Mouse (Mus musculus) lung, adult 2 months (tissue): ENCODE data around the gene Fam210b.

ENCODE experiments used
- CTCF ChIP-seq: fragments of 200-500 bp; IDR thresholded peaks from 2 replicates; pipeline ENCODE4 v1.5.1; 2011; ENCODE audit warnings: mild to moderate bottlenecking, low read length, control low read depth; ENCODE audit not compliant: insufficient read depth
- POLR2A ChIP-seq: fragments of 200-500 bp; IDR thresholded peaks from 2 replicates; pipeline ENCODE4 v1.6.1; 2011; ENCODE audit warnings: low read depth, mild to moderate bottlenecking, control low read depth, low read length, borderline replicate concordance; ENCODE audit errors: extremely low read depth

- TF ChIP-seq CTCF (no peak), POLR2A (no peak)
These were observed 59.6 kb downstream of the Fam210b start for GRCm38 (mm10) chr2:172405011-172405410.
